In genomic region chr12:106956266-106956665, GRCm38 (mm10) we compare ENCODE assay signal across 13 mouse cellular contexts.
DNase-seq lines count a peak whose midpoint lies in the region; ATAC-seq lines count a peak whose summit lies in the region.
"Had no signal": no experiment of that assay in that cellular context is flagged by ENCODE, and none has a peak within 500 bp of the region (broad histone marks: within the 10 kb centered on the region; RNA-seq: fewer than 3 reads in every experiment).

No protein-coding gene starts in this region.

- H3K9me3 ChIP-seq in kidney, embryonic 14.5 days (ENCODE audit: control insufficient read depth, low read length): no peaks in the 10 kb centered on the region
- no peaks in the 10 kb centered on the region for H3K9me3 ChIP-seq in forebrain, embryonic 14.5 days (replicated peaks; ENCODE audit: control insufficient read depth, low read length)
- no peaks in the 10 kb centered on the region for H3K9me3 ChIP-seq in midbrain, embryonic 16.5 days (replicated peaks; ENCODE audit: control insufficient read depth, low read length, poor library complexity, severe bottlenecking)
- H3K9me3 ChIP-seq: intestine, embryonic 15.5 days; limb, embryonic 13.5 days had no signal

- no peak overlapping the region for H3K27ac ChIP-seq in kidney, embryonic 14.5 days (ENCODE audit: low read depth, low read length)
- H3K27ac ChIP-seq in forebrain, embryonic 14.5 days (ENCODE audit: low read depth, low read length): peak overlapping the region; percentile 85
- peak overlapping the region; percentile 47 for H3K27ac ChIP-seq in midbrain, embryonic 16.5 days (ENCODE audit: low read length)
- H3K27ac ChIP-seq: intestine, embryonic 15.5 days had no signal

- H3K4me2 ChIP-seq in kidney, embryonic 14.5 days (replicated peaks; ENCODE audit: low read depth, low read length): no peak overlapping the region
- H3K4me2 ChIP-seq in forebrain, embryonic 14.5 days (ENCODE audit: low read length): no peak overlapping the region
- no peak overlapping the region for H3K4me2 ChIP-seq in midbrain, embryonic 16.5 days (ENCODE audit: low read length)
- H3K4me2 ChIP-seq: intestine, embryonic 15.5 days; limb, embryonic 13.5 days; lung, embryonic 14.5 days had no signal

- H3K9ac ChIP-seq in kidney, embryonic 14.5 days (ENCODE audit: low read depth, low read length): no peak overlapping the region
- H3K9ac ChIP-seq in forebrain, embryonic 14.5 days (ENCODE audit: low read length): 0 out of 2 replicates have a peak overlapping the region, but pooled peaks have one; percentile 7
- no peak overlapping the region for H3K9ac ChIP-seq in midbrain, embryonic 16.5 days (ENCODE audit: low read depth, low read length)
- H3K9ac ChIP-seq: intestine, embryonic 15.5 days; limb, embryonic 13.5 days; lung, embryonic 14.5 days had no signal

- no peaks in the 10 kb centered on the region for H3K4me1 ChIP-seq in kidney, embryonic 14.5 days (ENCODE audit: control insufficient read depth, insufficient read depth, low read length)
- H3K4me1 ChIP-seq in forebrain, embryonic 14.5 days (ENCODE audit: control insufficient read depth, insufficient read depth, low read length): peaks cover 30% of the 10 kb centered on the region
- peaks cover 18% of the 10 kb centered on the region for H3K4me1 ChIP-seq in midbrain, embryonic 16.5 days (ENCODE audit: control insufficient read depth, insufficient read depth, low read length)

- ATAC-seq in kidney, embryonic 14.5 days (ENCODE audit: low FRiP score, low TSS enrichment): 0 out of 2 replicates have a peak, but pooled peaks have one; percentile 20
- ATAC-seq in forebrain, embryonic 14.5 days: peak; percentile 70
- no peak for ATAC-seq in midbrain, embryonic 16.5 days
- ATAC-seq: activated CD4-positive, CD25-positive, alpha-beta regulatory T cell, adult 4 months had no signal

- WGBS in kidney, embryonic 14.5 days: 88% methylated on average over 6 of the region's 6 CpGs
- 51% methylated on average over 6 of the region's 6 CpGs for WGBS in forebrain, embryonic 14.5 days
- WGBS in midbrain, embryonic 16.5 days: 58% methylated on average over 6 of the region's 6 CpGs

- no peak overlapping the region for H3K4me3 ChIP-seq in kidney, embryonic 14.5 days (ENCODE audit: low read length)
- H3K4me3 ChIP-seq in forebrain, embryonic 14.5 days (ENCODE audit: low read depth, low read length): no peak overlapping the region
- H3K4me3 ChIP-seq in midbrain, embryonic 16.5 days (ENCODE audit: low read depth, low read length): no peak overlapping the region
- H3K4me3 ChIP-seq: intestine, embryonic 15.5 days; limb, embryonic 13.5 days had no signal

- no peaks in the 10 kb centered on the region for H3K27me3 ChIP-seq in kidney, embryonic 14.5 days (ENCODE audit: control insufficient read depth, insufficient read depth, low read length)
- H3K27me3 ChIP-seq in forebrain, embryonic 14.5 days (replicated peaks; ENCODE audit: control insufficient read depth, insufficient read depth, low read length): no peaks in the 10 kb centered on the region
- no peaks in the 10 kb centered on the region for H3K27me3 ChIP-seq in midbrain, embryonic 16.5 days (ENCODE audit: control insufficient read depth, insufficient read depth, low read depth, low read length)
- H3K27me3 ChIP-seq: intestine, embryonic 15.5 days; limb, embryonic 13.5 days had no signal

- H3K36me3 ChIP-seq in kidney, embryonic 14.5 days (ENCODE audit: control insufficient read depth, insufficient read depth, low read length): no peaks in the 10 kb centered on the region
- H3K36me3 ChIP-seq in forebrain, embryonic 14.5 days (ENCODE audit: control insufficient read depth, insufficient read depth, low read length): no peaks in the 10 kb centered on the region
- no peaks in the 10 kb centered on the region for H3K36me3 ChIP-seq in midbrain, embryonic 16.5 days (ENCODE audit: control insufficient read depth, insufficient read depth, low read length)
- H3K36me3 ChIP-seq: intestine, embryonic 15.5 days; limb, embryonic 13.5 days had no signal

- DNase-seq in kidney, postnatal 10 days: no peak
- DNase-seq in cerebellum, postnatal 10 days: peak; percentile 53 to 60
- peak; percentile 55 for DNase-seq in forebrain, embryonic 14.5 days (ENCODE audit: low spot score)
- no peak for DNase-seq in thymus, postnatal 14 days
- no peak for DNase-seq in lung, adult 18-20 months
- no peak for DNase-seq in thymus, postnatal 36 days
- DNase-seq: gastrocnemius, postnatal 36 days had no signal

Comparison
In these comparisons a context has a peak if more than half of its experiments do, and no peak if none do; other contexts are left out.
1. DNase-seq: peak in cerebellum, postnatal 10 days (2 of 2) and forebrain, embryonic 14.5 days (single experiment); none in kidney, postnatal 10 days (single experiment), thymus, postnatal 14 days (single experiment), lung, adult 18-20 months (0 of 2) and thymus, postnatal 36 days (0 of 2).